Mouse (Mus musculus): Measurements from ENCODE around the gene Pcsk1n.
A peak's percentile ranks its signal among the peaks of the same experiment; 100 is the strongest.
"Not testable (repeated sequence)": the region's sequence is repeated elsewhere in the genome, so short reads cannot be mapped to it uniquely, and the experiment has no call there.

Gene Pcsk1n

DNA sequence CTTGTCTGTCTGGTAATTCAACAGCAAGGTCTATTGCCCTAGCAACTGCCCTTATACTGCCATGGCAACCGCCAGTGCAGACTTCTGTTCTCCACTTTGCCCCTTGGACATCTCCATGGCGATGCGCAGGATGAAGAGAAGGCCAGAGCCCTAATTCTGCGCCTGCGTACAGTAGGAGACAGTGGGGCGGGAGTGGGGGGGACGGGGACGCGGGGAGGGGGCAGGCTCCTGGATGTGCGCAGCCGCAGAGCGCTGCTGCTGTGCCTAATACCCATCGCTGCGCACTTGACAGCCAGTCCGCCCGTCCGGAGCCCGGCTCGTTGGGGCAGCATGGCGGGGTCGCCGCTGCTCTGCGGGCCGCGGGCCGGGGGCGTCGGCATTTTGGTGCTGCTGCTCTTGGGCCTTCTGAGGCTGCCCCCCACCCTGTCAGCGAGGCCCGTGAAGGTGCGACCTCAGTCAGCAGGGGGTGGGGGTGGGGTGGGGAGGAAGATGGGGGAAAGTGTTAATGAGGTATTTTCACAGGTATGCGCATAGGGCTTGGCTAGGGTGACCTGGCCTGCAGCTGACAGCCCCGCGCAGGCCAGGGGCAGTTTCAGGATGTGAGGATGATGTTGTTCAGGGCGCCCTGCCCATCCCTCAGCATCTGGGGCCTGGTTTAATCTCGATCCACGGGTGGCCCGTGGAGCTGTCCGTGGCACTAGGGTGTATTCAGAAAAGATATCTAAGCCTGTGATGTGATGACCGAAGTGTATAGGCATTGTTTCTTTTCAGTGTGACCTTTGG is at the start of gene Pcsk1n:
Gene Pcsk1n, plus strand, starts transcription at position 222 of the 783 bp plus-strand sequence.
- peak; percentile 56 for DNase-seq (ENCODE audit: low spot score)

DNA sequence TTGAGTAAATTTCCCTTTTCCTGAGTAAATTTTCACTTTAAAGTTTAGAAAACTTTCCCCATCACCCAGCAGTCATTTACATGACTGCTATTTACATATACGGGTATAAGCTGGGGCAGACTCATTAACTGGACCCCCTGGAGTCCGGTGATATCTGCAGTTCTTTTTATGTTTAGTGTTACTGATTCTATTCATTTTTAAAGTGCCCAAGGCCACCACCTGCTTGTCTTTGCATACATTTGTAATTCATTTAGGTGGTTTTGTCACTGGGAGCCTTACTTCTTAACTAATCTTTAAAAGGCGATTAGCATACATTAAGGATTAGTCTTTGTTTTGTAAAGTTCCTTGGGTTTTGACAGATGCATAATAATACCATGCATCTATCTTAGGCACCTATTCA is 49.8 kb upstream of the Pcsk1n start:
- DNase-seq (ENCODE audit: low spot score), result no peak

DNA sequence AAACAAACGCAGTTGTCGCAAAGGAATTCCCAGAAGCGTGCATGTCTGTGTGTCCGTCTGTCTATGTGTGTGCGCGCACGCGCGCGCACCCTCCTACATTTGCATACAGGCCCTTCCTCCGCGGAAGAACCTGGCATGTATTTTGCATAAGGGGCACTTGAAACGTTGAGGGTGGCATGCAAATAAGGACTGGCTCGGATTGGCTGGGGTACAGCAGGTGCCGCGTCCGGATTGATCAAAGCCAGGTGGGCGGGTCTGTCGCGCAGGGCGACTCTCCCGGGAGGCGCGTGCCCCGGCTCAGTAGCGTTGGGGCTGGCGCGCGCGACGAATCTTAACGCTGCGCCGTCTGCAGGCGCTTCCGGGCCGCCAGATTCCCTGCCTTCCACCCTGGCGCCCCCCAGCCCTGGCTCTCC is 41.6 kb upstream of the Pcsk1n start, which contains the start of gene Pim2:
Gene Pim2, plus strand, starts transcription at position 256 of the 413 bp plus-strand sequence.
- DNase-seq (ENCODE audit: low spot score), result peak; percentile 87

DNA sequence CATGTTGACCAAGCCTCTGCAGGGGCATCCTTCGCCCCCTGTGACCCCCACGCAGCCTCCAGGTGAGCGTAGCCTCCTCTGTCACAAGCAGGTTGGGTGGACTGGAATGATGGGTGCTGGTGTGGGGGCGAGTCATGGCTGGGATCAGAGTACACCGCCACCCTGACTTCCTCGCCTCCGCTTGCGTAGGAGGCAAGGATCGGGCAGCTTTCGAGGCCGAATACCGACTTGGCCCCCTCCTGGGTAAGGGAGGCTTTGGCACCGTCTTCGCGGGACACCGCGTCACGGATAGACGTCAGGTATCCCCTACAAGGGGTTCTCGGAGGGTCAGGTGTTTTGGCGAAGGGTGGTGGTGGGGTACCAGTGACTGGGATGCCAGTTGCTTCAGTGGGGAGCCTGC is 41.1 kb upstream of the Pcsk1n start:
- DNase-seq (ENCODE audit: low spot score), result no peak

DNA sequence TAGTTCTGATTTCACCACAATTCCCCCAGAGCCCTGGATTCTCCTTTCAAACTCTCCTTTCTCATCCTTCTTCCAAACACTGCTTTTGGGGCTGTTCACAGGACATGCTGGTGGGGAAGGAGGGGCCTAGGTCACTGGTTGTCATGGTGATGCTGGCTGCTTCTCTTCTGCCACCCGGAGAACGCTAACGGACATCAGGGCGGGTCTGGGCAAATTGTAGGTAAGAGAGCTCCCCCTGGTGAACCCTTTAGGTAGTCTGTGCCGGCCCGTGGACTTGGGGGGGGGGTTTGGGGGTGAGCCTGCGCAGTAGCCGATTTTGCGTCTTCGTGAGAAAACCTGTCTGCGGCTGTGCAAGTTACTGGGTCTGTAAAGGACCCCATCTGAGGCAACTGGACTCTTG is 39.8 kb upstream of the Pcsk1n start:
- peak; percentile 84 for DNase-seq (ENCODE audit: low spot score)

DNA sequence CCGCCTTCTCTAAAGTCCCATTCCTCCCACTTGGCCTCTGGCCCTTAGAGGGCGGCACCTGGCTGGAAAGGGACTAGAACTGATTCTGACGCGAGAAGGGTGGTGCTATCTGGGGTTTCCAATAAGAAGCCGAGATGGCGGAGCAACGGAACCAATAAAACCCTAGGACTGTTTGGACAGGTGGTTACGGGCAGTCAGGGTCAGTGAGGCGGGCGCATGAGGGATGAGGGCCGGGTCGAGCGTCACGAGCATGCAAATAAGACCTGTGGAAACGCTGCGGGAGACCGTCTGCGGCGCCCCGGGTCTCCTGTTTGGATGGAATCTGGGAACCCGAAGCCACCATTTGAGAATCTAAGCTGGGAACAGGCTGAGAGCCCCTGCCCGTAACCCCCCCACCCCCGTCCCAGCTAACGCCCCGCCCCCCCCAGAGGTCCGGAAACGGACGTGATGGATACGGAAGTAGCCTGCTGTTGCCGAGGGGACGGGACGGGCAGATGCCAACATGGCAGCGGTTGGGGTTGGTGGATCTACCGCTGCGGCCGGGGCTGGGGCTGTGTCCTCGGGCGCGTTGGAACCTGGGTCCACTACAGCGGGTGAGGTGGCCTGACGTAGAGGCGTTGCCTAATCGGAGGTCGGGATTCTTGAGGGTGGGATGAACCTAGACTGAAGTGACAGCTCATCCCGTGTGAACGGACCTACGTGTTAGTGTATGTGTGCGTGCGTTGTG is 35.6 kb upstream of the Pcsk1n start, which contains the start of gene Slc35a2:
Gene Slc35a2, plus strand, starts transcription at position 188 of the 727 bp plus-strand sequence.
- DNase-seq (ENCODE audit: low spot score), result peak; percentile 89

DNA sequence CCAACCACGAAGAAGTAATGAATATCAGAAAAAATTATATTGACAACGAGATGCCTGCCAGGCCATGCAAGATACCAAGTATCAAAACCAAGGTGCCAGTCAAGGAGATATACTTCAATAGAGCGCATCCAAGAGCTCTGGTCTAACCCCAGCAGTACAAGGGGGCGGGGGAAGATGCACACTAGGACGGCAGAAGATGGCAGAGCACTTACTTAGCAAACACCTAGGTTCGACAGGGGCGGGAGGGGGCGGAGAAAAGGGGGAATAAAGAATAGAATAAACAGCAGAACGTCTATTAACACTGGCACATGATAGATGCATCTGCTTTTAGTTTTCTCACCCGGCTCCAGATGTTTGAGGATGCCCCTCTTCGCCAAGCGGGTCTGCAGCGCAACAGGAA is 21.4 kb upstream of the Pcsk1n start:
- no peak for DNase-seq (ENCODE audit: low spot score)

GRCm38 (mm10) chrX:7898880-7899874 is 20.4 kb upstream of the Pcsk1n start, which contains the start of the genes Pqbp1 and Timm17b:
TSS of gene Pqbp1 (minus strand) at chrX:7899269.
TSS of gene Timm17b (plus strand) at chrX:7899357.
- DNase-seq (ENCODE audit: low spot score), result peak; percentile 96

GRCm38 (mm10) chrX:7904441-7904840 is 15.2 kb upstream of the Pcsk1n start:
- DNase-seq (ENCODE audit: low spot score), result no peak

DNA sequence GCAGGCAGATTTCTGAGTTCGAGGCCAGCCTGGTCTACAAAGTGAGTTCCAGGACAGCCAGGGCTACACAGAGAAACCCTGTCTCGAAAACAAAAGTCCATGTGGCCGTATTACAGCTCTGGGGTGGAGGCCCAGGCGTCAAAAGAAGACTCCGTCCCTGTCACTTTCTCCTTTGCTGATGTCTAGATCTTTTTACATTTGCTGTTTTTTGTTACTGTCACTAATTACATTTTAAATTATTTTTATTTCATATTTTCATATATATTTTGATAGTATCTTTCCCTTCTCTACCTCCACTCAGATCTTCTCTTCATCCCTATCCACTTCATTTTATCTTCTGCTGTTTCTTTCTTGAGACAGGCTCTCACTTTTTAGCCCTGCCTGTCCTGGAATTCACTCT is 11.9 kb upstream of the Pcsk1n start, which contains the start of gene Gm10491:
Gene Gm10491, minus strand, starts transcription at position 101 of the 400 bp plus-strand sequence.
- DNase-seq (ENCODE audit: low spot score), result no peak

GRCm38 (mm10) chrX:7909242-7909641 is 10.4 kb upstream of the Pcsk1n start, which contains the start of gene Gm10490:
TSS of gene Gm10490 (plus strand) at chrX:7909542.
- not testable (repeated sequence) for DNase-seq (ENCODE audit: low spot score)

DNA sequence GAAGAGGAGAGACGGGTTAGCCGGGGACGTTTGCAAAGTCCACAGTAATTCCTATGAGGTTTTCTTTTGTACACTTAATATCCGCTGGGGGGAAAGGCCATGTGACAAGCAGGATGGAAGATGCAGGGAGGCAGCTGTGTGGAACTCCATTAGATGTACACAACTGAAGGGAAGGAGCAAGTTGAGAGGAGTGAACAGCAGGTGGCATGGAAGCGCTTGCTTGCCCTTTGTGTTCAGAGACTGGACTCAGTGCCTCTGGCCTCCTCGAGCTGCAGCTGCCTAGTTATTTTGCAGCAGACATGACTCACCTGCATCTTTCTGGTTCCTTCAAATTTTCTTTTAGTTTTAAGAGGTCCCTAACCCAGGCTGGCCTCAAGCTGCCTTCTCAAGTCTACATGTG is 9.1 kb upstream of the Pcsk1n start:
- DNase-seq (ENCODE audit: low spot score), result no peak

- not testable (repeated sequence) for DNase-seq (ENCODE audit: low spot score)
These were observed 4.0 kb upstream of the Pcsk1n start for GRCm38 (mm10) chrX:7915669-7916068.

DNA sequence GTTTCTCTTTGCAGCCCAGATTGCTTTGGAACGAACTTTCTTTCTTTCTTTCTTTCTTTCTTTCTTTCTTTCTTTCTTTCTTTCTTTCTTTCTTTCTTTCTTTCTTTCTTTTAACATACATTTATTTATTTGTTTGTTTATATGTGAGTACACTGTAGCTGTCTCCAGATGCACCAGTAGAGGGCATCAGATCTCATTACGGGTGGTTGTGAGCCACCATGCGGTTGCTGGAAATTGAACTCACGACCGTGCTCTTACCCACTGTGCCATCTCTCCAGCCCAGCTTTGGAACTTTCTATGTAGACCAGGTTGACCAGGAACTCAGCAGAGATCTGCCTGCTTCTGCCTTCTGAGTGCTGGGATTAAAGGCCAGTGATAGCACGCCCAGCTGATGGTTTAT is 1.7 kb upstream of the Pcsk1n start:
- not testable (repeated sequence) for DNase-seq (ENCODE audit: low spot score)

DNA sequence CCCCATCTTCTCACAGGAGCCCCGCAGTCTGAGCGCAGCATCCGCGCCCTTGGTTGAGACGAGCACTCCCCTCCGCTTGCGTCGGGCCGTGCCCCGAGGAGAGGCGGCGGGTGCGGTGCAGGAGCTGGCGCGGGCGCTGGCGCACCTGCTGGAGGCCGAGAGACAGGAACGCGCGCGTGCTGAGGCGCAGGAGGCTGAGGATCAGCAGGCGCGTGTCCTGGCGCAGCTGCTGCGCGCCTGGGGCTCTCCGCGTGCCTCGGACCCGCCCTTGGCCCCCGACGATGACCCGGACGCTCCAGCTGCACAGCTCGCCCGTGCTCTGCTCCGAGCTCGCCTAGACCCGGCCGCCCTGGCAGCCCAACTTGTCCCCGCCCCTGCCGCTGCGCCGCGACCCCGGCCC is 2.4 kb downstream of the Pcsk1n start:
- DNase-seq (ENCODE audit: low spot score), result peak; percentile 33

DNA sequence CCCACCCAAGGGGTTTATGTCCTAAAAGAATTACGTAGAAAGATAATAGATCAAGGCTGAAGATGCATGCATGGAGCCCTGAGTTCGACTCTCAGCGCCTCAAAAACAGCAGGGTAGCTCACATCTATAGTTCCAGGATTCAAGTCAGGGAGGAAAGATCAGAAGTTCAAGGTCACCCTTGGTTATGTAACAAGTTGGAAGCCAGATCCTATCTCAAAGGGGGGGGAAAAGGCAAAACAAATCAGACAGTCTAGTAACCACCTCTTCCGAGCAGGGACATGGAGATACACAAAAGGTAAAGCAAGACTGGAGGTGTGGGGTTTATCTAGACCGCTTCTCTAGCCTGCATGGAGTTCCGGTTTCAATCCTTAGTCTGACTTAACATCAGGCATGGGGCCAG is 6.6 kb downstream of the Pcsk1n start:
- no peak for DNase-seq (ENCODE audit: low spot score)

DNA sequence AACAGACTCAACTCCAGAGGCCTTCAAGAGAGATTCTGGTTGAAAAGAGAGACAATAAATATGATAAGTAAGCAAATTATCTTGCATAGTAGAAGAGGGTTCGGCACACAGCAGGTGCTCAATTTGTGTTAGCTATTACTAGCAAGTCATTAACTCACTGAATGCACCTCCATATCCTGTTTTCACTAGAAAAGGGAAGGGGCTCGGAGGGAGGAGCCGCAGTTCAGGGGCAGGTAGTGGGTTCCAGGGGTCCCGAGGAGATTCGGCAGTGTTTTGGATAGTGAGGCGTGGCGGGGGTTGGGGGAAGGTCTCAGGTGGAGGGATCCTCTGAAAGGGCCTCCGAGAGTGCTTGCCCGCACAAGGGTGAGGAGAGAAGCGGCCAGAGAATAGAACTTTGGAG is 7.5 kb downstream of the Pcsk1n start:
- no peak for DNase-seq (ENCODE audit: low spot score)

- DNase-seq (ENCODE audit: low spot score), result no peak
These were observed 8.7 kb downstream of the Pcsk1n start, which contains the start of gene Eras for GRCm38 (mm10) chrX:7928270-7928790. TSS of gene Eras (minus strand) at chrX:7928607.

DNA sequence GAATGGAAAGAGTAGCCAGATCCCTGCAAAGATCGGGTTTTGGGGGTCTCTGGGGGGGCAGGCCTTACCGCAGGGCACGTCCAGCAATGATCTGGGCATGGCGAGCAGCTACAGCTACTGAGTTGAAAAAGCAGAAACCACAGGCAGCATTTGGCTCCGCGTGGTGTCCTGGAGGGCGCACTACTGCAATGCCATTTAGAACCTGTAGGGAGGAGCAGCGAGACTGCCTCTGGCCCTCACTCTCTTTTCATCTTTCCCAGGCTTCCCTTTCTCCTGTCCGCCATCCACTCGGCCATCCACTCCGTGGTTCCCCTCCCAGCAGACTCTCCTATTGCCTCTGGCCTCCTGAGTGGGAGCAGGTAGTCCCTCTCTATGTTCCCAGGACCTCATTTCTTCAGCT is 17.3 kb downstream of the Pcsk1n start:
- DNase-seq (ENCODE audit: low spot score), result peak; percentile 11

GRCm38 (mm10) chrX:7937667-7938066 is 18.0 kb downstream of the Pcsk1n start:
- no peak for DNase-seq (ENCODE audit: low spot score)

DNA sequence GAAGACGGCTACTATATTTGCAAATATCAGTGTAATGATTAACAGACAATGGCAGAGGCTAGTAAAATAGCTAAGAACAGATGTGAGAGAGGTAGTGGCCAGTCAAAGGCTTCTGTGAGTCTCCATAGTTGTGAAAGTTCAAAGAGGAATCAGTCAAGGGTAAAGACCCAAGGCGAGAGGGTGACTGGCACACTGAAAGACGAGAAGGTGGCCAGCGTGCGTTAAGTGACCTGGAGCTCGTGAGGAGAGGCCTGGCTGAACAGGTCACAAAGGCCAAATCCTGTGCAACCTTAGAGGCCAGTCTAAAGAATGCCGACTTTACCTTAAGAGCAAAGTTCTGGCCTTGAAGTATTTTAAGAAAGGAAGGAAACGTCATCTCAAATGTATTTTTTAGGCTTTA is 26.0 kb downstream of the Pcsk1n start:
- DNase-seq (ENCODE audit: low spot score), result no peak

Data from embryo, embryonic 10 days (tissue).